Comparison of ENCODE assay signal across 19 mouse cellular contexts in genomic region chr8:48373404-48373803, GRCm38 (mm10).
"Had no signal": no experiment of that assay in that cellular context is flagged by ENCODE, and none has a peak within 500 bp of the region (broad histone marks: within the 10 kb centered on the region; RNA-seq: fewer than 3 reads in every experiment).

No protein-coding gene starts in this region.

- H3K4me1 ChIP-seq: megakaryocyte, embryonic 14.5 days; midbrain, embryonic 15.5 days; neural tube, embryonic 12.5 days had no signal

- DNase-seq: lung, adult 18-20 months; lung, embryonic 14.5 days; lung, postnatal 14 days; lung, postnatal 36 days; retina, postnatal 1 day; right cerebral cortex, adult 18-20 months; right cerebral cortex, postnatal 14 days; right cerebral cortex, postnatal 4 days; spleen, adult 18-20 months; thymus, adult 2 months; thymus, postnatal 25 days; thymus, postnatal 4 days had no signal

- H3K4me2 ChIP-seq: lung, embryonic 14.5 days; midbrain, embryonic 11.5 days; midbrain, embryonic 13.5 days; midbrain, embryonic 15.5 days; neural tube, embryonic 12.5 days had no signal

- H3K9me3 ChIP-seq: midbrain, embryonic 13.5 days; midbrain, embryonic 15.5 days; neural tube, embryonic 12.5 days had no signal

- H3K27ac ChIP-seq: liver, embryonic 14.5 days; macrophage; midbrain, embryonic 13.5 days; midbrain, embryonic 15.5 days; neural tube, embryonic 12.5 days had no signal

- H3K9ac ChIP-seq: liver, embryonic 14.5 days; lung, embryonic 14.5 days; midbrain, embryonic 13.5 days; midbrain, embryonic 15.5 days; neural tube, embryonic 12.5 days had no signal

- H3K36me3 ChIP-seq: midbrain, embryonic 13.5 days; midbrain, embryonic 15.5 days; neural tube, embryonic 12.5 days had no signal

- H3K27me3 ChIP-seq: megakaryocyte, embryonic 14.5 days; midbrain, embryonic 13.5 days; midbrain, embryonic 15.5 days; neural tube, embryonic 12.5 days had no signal

- H3K4me3 ChIP-seq: megakaryocyte, embryonic 14.5 days; midbrain, embryonic 13.5 days; midbrain, embryonic 15.5 days; neural tube, embryonic 12.5 days had no signal

- ATAC-seq: midbrain, embryonic 13.5 days; midbrain, embryonic 15.5 days had no signal
